Mouse (Mus musculus) heart, postnatal 0 days (tissue): ENCODE results near the gene Olfr773.
"Not testable (repeated sequence)": the region's sequence is repeated elsewhere in the genome, so short reads cannot be mapped to it uniquely, and the experiment has no call there.

ENCODE experiments used
- CTCF ChIP-seq: IDR thresholded peaks from 2 replicates; pipeline ENCODE4 v1.5.1; 2016; ENCODE audit warnings: antibody characterized with exemption, control low read depth, low read depth
- EP300 ChIP-seq: IDR thresholded peaks from 2 replicates; pipeline ENCODE4 v1.6.1; 2016; ENCODE audit warnings: antibody characterized with exemption, low read depth

DNA sequence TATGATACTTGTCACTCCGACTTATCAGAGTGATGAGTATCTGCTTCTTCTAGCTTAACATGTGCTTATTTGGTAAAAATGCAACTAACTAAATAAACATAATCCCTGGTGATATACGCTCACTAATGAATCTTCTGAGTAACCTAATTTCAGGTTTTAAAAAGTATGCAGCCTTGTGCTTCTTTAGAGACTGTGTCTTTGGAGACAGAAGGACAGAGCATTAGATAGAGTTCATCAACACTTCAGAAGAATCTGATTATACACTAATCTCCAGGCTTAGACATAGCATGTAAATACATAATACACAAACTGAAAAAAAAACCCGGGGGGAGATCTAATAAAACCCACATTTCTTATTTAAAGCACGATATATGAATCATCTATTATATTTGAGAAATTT, 9.4 kb downstream of the Olfr773 start, which contains the start of gene Olfr772:
- TF ChIP-seq EP300, CTCF: not testable (repeated sequence)
